Mouse (Mus musculus) adipocyte (in vitro differentiated cells): Measurements from ENCODE around the gene Ces3a.
"Not testable (repeated sequence)": the region's sequence is repeated elsewhere in the genome, so short reads cannot be mapped to it uniquely, and the experiment has no call there.

Experiments used
- DNase-seq: peaks from one replicate; pipeline ENCODE4 v3.0.0-alpha.2; 2016; ENCODE audit warnings: low spot score

Gene Ces3a

GRCm38 (mm10) chr8:105102101-105102785 lies 53.8 kb downstream of the Ces3a start:
- DNase-seq, result not testable (repeated sequence)

DNA sequence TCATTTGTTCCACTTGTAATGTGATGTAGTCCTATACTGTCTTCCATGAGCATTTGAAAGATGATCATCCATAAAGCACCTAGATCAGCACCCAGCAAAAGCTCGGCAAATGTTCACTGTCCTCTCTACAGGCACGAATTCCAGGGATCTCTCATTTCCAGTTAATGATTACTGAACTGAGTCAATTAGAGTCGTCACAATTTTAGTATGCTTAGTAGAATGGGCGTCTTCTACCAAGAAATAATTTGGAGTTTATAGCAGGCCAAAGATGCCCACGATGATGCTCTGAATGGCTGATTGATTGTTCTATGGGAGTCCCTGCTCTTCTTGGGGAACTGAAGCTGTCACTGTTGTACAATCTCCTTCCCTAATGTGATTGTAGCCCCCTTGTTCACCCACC lies 55.3 kb downstream of the Ces3a start:
- DNase-seq, result not testable (repeated sequence)

GRCm38 (mm10) chr8:105104220-105104619 lies 55.8 kb downstream of the Ces3a start:
- no peak for DNase-seq
